Mouse (Mus musculus): ENCODE measurements around the gene Pax6.

DNA sequence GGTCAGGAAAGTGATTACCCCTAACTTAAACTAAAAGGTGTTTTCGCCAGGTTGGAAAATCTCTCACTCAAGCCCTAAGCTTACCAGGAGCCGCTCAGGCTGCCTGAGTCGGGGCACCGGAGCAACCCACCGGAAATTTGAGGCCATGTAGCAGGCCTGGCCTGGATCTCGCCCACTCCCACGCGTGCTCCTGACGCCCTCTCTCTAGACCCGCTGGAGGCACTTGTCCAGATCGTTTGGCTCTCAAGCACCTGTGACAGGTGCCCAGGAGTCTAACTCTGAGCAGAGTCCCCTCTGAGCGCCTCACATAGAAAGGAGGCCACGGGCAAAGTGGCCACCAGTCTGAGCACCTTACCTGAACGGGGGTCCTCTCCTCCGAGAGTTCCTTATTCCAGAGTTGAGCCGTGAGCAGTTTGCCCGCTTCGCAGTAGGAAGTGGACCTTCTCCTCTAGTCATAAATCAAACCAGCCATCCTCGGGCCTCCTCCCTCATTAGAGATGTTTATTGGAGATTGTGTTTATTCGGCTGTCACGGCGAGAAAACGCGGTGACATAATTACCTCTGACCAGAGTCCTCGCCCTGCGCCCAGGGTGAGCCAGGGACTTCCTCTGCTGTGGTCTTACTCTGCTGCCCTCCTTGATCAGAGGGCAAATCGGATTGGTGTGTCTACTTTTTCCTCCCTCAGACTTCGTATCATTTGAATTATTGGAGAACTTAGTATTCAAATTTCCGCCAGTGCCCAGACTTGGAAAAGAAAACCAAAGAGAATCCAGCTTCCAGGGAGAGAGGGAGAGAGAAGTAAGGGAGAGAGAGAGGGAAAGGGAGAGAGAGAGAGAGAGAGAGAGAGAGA is 1.4 kb downstream of the Pax6 start:
- TF ChIP-seq CTCF (IDR thresholded peaks at IDR 0.05; ENCODE audit: borderline replicate concordance, extremely low read depth, insufficient read depth, insufficient read length): no peak
- no peak for TF ChIP-seq POLR2A (IDR thresholded peaks at IDR 0.05; ENCODE audit: borderline replicate concordance, extremely low read depth, insufficient read depth, insufficient read length, poor library complexity, severe bottlenecking)

All from brain, embryonic 14.5 days (tissue).